Mouse (Mus musculus) neural tube, embryonic 15.5 days (tissue): ENCODE data around the gene Upk3a. TPM values are rescaled to one million over a fixed set of nuclear protein-coding genes. Genes with fewer than 3 reads are reported as not detected.

Source experiments
- ATAC-seq: fragments of 200-750 bp; cut with Nextera tagmentation; 2 replicates; pipeline ENCODE4 v1.8.0; 2017; ENCODE audit warnings: mild to moderate bottlenecking, moderate TSS enrichment, moderate library complexity; ENCODE audit not compliant: low FRiP score
- H3K27ac ChIP-seq: fragments of 300-500 bp; sonication (generic); replicated peaks from 2 replicates; pipeline ENCODE4 v1.5.1; 2015; ENCODE audit warnings: mild to moderate bottlenecking, inconsistent platforms
- H3K27me3 ChIP-seq: fragments of 300-500 bp; sonication (generic); replicated peaks from 2 replicates; pipeline ENCODE4 v1.6.1; 2015; ENCODE audit warnings: inconsistent platforms
- H3K36me3 ChIP-seq: fragments of 300-500 bp; sonication (generic); 2 replicates; pipeline ENCODE4 v1.6.1; 2015; ENCODE audit warnings: inconsistent platforms
- H3K4me1 ChIP-seq: fragments of 300-500 bp; sonication (generic); 2 replicates; pipeline ENCODE4 v1.6.1; 2015; ENCODE audit warnings: inconsistent platforms
- H3K4me2 ChIP-seq: fragments of 300-500 bp; sonication (generic); 2 replicates; pipeline ENCODE4 v1.6.1; 2015; ENCODE audit warnings: inconsistent platforms, mild to moderate bottlenecking, moderate library complexity
- H3K4me3 ChIP-seq: fragments of 300-500 bp; sonication (generic); replicated peaks from 2 replicates; pipeline ENCODE4 v1.5.1; 2015; ENCODE audit warnings: mild to moderate bottlenecking, inconsistent platforms
- H3K9ac ChIP-seq: fragments of 300-500 bp; sonication (generic); replicated peaks from 2 replicates; pipeline ENCODE4 v1.6.1; 2015; ENCODE audit warnings: mild to moderate bottlenecking, inconsistent platforms
- H3K9me3 ChIP-seq: fragments of 300-500 bp; sonication (generic); replicated peaks from 2 replicates; pipeline ENCODE4 v1.6.1; 2016; ENCODE audit warnings: inconsistent platforms
- whole genome bisulfite sequencing: fragments of 180-500 bp; shearing (Covaris S2); methylation state at CpG from one replicate; pipeline ENCODE4 v1.1.7; 2015; ENCODE audit warnings: mixed read lengths; 5-methylcytosine and 5-hydroxymethylcytosine counted together
- polyA plus RNA-seq: library from polyadenylated mRNA; unstranded; fragments of >200 nt; fragmentation: Nextera tagmentation; extraction: Ambion mirVana; gene quantifications from 2 replicates; pipeline ENCODE4 v1.2.1, GENCODE M21; 2015

Gene Upk3a
- polyA plus RNA-seq, 1 experiment from 2014 or later: 0.74 TPM

DNA sequence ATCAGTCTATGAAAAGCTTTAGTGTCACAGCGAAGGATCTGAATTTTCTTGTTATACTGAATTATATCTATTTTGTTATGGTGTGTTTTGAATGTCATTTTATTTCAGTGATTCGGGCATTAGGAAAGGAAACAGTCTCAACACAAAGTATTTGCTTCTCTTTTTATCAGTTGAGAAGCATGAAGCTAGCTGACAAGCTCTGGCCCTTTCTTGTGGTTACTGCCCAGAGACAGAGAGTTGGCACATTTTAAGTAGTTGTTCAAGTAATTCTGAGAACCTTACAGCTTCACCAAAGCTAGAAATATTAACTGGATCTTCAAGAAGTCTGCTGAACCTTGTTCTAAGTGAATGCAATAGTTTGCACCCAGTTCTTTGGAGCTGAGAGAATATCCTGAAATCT lies 46.5 kb downstream of the Upk3a start:
- ATAC-seq: no peak
- H3K27me3 ChIP-seq: no peaks in the 10 kb centered on the region
- H3K9ac ChIP-seq: no peak overlapping the region
- peaks cover 36% of the 10 kb centered on the region for H3K36me3 ChIP-seq
- no peak overlapping the region for H3K27ac ChIP-seq
- no peaks in the 10 kb centered on the region for H3K9me3 ChIP-seq
- H3K4me1 ChIP-seq: no peaks in the 10 kb centered on the region
- no peak overlapping the region for H3K4me2 ChIP-seq
- no peak overlapping the region for H3K4me3 ChIP-seq
- WGBS: 98% methylated on average over 2 of the region's 2 CpGs

DNA sequence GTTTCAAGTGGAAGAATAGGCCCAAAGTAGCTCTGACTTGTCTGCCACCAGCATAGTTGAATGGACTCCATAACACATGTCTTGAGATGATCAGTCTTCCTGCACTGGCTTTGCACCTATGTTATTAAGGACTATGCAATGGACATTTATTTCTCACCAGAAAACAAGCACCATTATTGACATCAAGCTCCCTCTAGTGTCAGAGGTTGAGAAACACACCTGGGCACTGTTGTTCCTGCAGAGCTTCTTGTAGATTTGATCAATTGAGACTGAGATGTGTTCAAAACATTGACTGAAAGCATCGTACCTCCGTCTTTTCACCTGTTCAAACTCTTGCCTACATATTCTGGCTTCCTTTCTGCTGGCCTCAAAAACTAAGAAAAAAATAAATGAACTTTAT lies 53.6 kb downstream of the Upk3a start:
- Histone ChIP-seq H3K27ac (no peak overlapping the region), H3K9ac (no peak overlapping the region), H3K27me3 (no peaks in the 10 kb centered on the region), H3K4me1 (no peaks in the 10 kb centered on the region), H3K4me3 (no peak overlapping the region), H3K9me3 (no peaks in the 10 kb centered on the region), H3K4me2 (no peak overlapping the region), H3K36me3 (no peaks in the 10 kb centered on the region)
- ATAC-seq: no peak
- 53% methylated on average over 2 of the region's 2 CpGs for WGBS

Other genes starting within 250 kb of the Upk3a start
- gene Phf21b, start 161.1 kb upstream of the Upk3a start, polyA plus RNA-seq: 2.6 and 3.3 TPM in 2 replicates
- 1.1 TPM in 2 replicates for gene Gm29666, start 97.1 kb upstream of the Upk3a start, polyA plus RNA-seq
- 21.5 and 27.5 TPM in 2 replicates for gene Nup50, start 93.7 kb upstream of the Upk3a start, polyA plus RNA-seq
- gene 5031439G07Rik, start 28.6 kb upstream of the Upk3a start, polyA plus RNA-seq: 21.6 and 24.9 TPM in 2 replicates
- gene Fam118a, start 11.8 kb downstream of the Upk3a start, polyA plus RNA-seq: 28.5 and 28.8 TPM in 2 replicates
- gene Smc1b, start 114.8 kb downstream of the Upk3a start, polyA plus RNA-seq: 0.19 and 0.23 TPM in 2 replicates
- gene Ribc2, start 114.9 kb downstream of the Upk3a start, polyA plus RNA-seq: 0.68 and 0.84 TPM in 2 replicates
- gene Fbln1, start 188.8 kb downstream of the Upk3a start, polyA plus RNA-seq: 54.2 and 65.8 TPM in 2 replicates